Mouse (Mus musculus): ENCODE results near the gene Ppa1. TPM values are rescaled to one million over a fixed set of nuclear protein-coding genes. Genes with fewer than 3 reads are reported as not detected.

Ppa1 gene
- polyA plus RNA-seq, 2 experiments = 119 to 161 TPM

DNA sequence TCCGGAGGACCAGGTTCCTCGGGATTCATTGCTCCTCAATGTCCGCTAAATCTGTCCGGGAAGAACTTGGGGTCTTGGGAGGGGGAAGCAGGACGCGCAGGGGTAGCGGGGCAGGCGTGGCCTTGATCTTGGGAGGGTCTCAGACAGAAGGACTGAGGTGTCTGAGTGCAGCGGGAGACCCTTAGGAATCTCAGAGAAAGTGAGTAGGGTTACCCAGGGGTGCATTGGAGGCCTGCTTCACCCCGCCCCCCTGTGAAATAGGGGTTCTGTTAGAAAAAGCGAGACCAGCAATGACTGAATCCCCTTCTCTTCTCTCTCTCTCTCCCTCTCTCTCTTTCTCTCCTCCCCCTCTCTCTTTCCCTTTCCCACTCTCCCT lies 67.1 kb downstream of the Ppa1 start:
- WGBS = 2% methylated on average over 11 of the region's 11 CpGs
- no peak for TF ChIP-seq POLR2A (IDR thresholded peaks at IDR 0.05; ENCODE audit: borderline replicate concordance, extremely low read depth, insufficient read depth, insufficient read length)
- no peak overlapping the region for H3K27ac ChIP-seq (replicated peaks; ENCODE audit: low read depth, low read length)
- no peaks in the 10 kb centered on the region for H3K36me3 ChIP-seq (ENCODE audit: control insufficient read depth, insufficient read depth, low read length)
- DNase-seq (ENCODE audit: low spot score) (no peak), ATAC-seq (ENCODE audit: low FRiP score, low read depth) (peak; percentile 38; the same call in 1 of the 2 replicates)
- no peaks in the 10 kb centered on the region for H3K9me3 ChIP-seq (ENCODE audit: control insufficient read depth, low read length)
- no peaks in the 10 kb centered on the region for H3K27me3 ChIP-seq (ENCODE audit: control insufficient read depth, insufficient read depth, low read length)
- peaks cover 5% of the 10 kb centered on the region; the same call in 1 of the 2 replicates for H3K4me1 ChIP-seq (ENCODE audit: control insufficient read depth, insufficient read depth, low read length)
- H3K4me3 ChIP-seq (replicated peaks; ENCODE audit: low read length) = peak overlapping the region; percentile 56
- H3K9ac ChIP-seq (ENCODE audit: low read depth, low read length, severe bottlenecking) = peak overlapping the region; percentile 53
- H3K4me2 ChIP-seq (replicated peaks; ENCODE audit: low read depth, low read length, severe bottlenecking) = peak overlapping the region; percentile 84

DNA sequence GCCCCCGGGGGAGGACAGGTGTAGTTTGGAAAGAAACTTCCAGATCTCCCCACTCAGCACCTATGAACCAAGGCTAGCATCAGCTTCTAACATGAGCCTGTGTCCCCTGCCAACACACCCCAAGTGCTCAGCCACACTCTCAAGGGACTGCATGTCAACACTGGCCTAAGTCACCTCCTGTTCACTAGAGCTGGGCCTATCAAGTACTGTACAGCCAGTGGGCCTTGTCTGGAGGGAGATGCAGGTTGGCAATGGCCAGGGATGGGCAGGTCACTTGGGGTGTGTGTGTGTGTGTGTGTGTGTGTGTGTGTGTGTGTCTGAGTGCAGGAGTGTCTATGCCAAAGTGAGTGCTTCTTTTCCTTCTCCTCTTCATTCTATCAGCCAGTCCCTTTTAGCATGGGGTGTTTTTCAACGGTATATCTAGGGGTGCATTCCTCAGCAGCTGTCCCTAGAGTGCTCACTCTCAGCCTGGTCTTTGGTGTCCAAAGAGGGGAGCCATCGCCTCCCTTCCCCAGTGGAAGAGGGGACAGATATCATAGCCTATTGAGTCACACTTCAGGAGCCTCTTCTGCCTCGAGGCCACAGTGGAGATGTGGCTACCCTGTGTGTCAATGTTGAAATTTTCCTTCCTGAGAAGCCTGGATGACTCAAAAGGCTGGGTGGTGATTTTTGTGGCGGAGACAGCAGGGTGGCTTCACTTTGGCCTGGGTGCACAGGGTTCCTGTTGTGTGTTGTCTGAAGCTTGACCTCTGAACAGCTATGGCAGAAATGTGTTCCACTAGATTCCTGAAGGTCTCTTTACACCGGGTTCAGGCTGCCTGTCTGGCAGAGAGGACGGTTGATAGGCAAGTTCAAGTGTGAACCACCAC lies 67.9 kb downstream of the Ppa1 start:
- TF ChIP-seq POLR2A (IDR thresholded peaks at IDR 0.05; ENCODE audit: borderline replicate concordance, extremely low read depth, insufficient read depth, insufficient read length) = no peak
- H3K27me3 ChIP-seq (ENCODE audit: control insufficient read depth, insufficient read depth, low read length) = no peaks in the 10 kb centered on the region
- H3K27ac ChIP-seq (replicated peaks; ENCODE audit: low read depth, low read length) = no peak overlapping the region
- DNase-seq (ENCODE audit: low spot score) (no peak), ATAC-seq (ENCODE audit: low FRiP score, low read depth) (no peak)
- H3K9ac ChIP-seq (ENCODE audit: low read depth, low read length, severe bottlenecking) = no peak overlapping the region
- H3K9me3 ChIP-seq (ENCODE audit: control insufficient read depth, low read length) = no peaks in the 10 kb centered on the region
- 71% methylated on average over 7 of the region's 7 CpGs for WGBS
- peak overlapping the region; percentile 56; the same call in 1 of the 2 replicates for H3K4me3 ChIP-seq (replicated peaks; ENCODE audit: low read length)
- peaks cover 5% of the 10 kb centered on the region; the same call in 1 of the 2 replicates for H3K4me1 ChIP-seq (ENCODE audit: control insufficient read depth, insufficient read depth, low read length)
- H3K36me3 ChIP-seq (ENCODE audit: control insufficient read depth, insufficient read depth, low read length) = no peaks in the 10 kb centered on the region
- H3K4me2 ChIP-seq (replicated peaks; ENCODE audit: low read depth, low read length, severe bottlenecking) = peak overlapping the region; percentile 84

DNA sequence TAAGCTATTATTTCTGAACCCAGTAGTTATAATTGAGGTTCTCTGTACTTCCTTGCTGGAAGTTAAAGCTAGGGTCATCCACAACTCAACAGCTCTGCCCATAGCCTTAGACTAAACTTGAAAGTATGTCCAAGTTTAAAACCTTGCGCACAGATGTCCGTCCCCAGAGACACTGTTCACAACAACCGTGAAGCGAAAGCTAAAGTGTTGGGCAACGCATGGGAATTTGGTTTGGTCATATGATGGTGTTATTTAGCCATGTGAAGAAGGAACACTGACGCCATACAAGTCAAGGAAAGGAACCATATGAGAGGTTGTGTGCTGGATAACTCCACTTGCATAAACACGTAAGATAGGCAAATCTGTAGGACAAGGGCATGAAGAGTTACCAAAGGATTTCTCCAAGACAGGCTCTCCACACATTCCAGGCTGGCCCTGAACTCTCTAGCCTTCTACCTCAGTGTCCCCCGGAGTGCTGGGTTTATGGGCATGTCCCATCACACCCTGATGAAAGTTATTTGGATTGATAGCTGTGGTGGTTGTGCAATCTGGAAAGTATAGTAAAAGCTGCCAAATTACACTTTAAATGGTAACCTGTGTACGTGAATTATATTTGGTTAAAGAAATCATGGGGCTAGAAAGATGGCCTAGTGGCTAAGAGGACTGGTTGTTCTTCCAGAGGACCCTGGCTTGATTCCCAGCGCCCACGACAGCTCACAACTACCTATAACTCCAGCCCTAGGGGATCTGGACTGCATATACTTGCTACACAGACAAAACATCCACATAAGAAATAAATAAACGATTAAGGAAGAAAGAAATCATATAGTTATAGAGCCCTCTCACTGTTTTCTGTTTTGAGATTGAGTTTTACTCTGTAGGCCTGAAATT lies 69.3 kb downstream of the Ppa1 start:
- WGBS = 91% methylated on average over 12 of the region's 12 CpGs
- Histone ChIP-seq H3K27me3 (ENCODE audit: control insufficient read depth, insufficient read depth, low read length) (no peaks in the 10 kb centered on the region), H3K9me3 (ENCODE audit: control insufficient read depth, low read length) (no peaks in the 10 kb centered on the region)

DNA sequence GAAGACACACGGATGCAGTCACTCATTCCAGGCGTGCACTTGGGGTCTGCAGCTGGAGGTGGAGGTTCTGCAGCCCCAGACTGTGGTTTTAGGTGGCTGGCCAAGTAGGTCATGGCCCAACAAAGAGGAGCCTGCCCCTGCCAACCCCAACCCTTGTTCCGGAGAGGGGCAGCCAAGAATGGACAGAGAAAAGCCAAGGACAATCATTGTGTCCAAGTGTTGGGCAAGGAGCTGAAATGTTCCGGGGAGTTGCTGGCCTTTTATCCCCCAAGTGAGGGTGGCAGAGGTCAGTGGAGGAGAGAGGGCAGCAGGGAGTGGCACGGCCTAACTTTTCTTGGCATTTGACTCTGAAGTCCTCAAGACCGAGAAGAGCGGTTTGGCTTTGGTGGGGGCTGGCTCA lies 72.0 kb downstream of the Ppa1 start:
- no peak overlapping the region for H3K4me3 ChIP-seq (replicated peaks; ENCODE audit: low read length)
- H3K27ac ChIP-seq (replicated peaks; ENCODE audit: low read depth, low read length) = no peak overlapping the region
- no peaks in the 10 kb centered on the region for H3K36me3 ChIP-seq (ENCODE audit: control insufficient read depth, insufficient read depth, low read length)
- H3K9ac ChIP-seq (ENCODE audit: low read depth, low read length, severe bottlenecking) = no peak overlapping the region
- H3K4me1 ChIP-seq (ENCODE audit: control insufficient read depth, insufficient read depth, low read length) = peaks cover 5% of the 10 kb centered on the region; the same call in 1 of the 2 replicates
- ATAC-seq (ENCODE audit: low FRiP score, low read depth) (no peak), DNase-seq (ENCODE audit: low spot score) (no peak)
- H3K9me3 ChIP-seq (ENCODE audit: control insufficient read depth, low read length) = no peaks in the 10 kb centered on the region
- no peak overlapping the region for H3K4me2 ChIP-seq (replicated peaks; ENCODE audit: low read depth, low read length, severe bottlenecking)
- TF ChIP-seq POLR2A (IDR thresholded peaks at IDR 0.05; ENCODE audit: borderline replicate concordance, extremely low read depth, insufficient read depth, insufficient read length) = no peak
- 91% methylated on average over 7 of the region's 7 CpGs for WGBS
- H3K27me3 ChIP-seq (ENCODE audit: control insufficient read depth, insufficient read depth, low read length) = no peaks in the 10 kb centered on the region

More for the DNA sequence above, 69.3 kb downstream of the Ppa1 start:
- ATAC-seq (ENCODE audit: low FRiP score, low read depth) (no peak), DNase-seq (ENCODE audit: low spot score) (no peak)
- Histone ChIP-seq H3K36me3 (ENCODE audit: control insufficient read depth, insufficient read depth, low read length) (no peaks in the 10 kb centered on the region), H3K4me1 (ENCODE audit: control insufficient read depth, insufficient read depth, low read length) (peaks cover 5% of the 10 kb centered on the region; the same call in 1 of the 2 replicates), H3K9ac (ENCODE audit: low read depth, low read length, severe bottlenecking) (no peak overlapping the region), H3K4me2 (replicated peaks; ENCODE audit: low read depth, low read length, severe bottlenecking) (no peak overlapping the region), H3K27ac (replicated peaks; ENCODE audit: low read depth, low read length) (no peak overlapping the region), H3K4me3 (replicated peaks; ENCODE audit: low read length) (no peak overlapping the region)
- no peak for TF ChIP-seq POLR2A (IDR thresholded peaks at IDR 0.05; ENCODE audit: borderline replicate concordance, extremely low read depth, insufficient read depth, insufficient read length)

DNA sequence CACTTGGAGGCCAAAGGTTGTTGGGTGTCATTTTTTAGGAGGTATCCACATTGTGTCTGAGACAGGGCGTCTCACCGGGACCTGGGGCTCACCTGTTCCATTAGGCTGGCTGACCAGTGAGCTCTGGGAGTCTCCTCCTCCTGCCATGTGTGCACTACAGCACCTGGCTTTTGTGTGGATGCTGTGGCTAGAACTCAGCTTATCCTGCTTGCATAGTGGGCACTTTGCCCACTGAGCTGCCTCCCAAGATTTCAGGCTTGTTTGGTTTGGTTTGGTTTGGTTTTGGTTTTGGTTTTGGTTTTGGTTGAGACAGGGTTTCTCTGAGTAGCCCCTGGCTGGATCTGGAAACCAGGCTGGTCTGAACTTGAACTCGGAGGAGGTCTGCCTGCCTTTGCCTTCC lies 73.9 kb downstream of the Ppa1 start:
- DNase-seq (ENCODE audit: low spot score) (no peak), ATAC-seq (ENCODE audit: low FRiP score, low read depth) (no peak)
- Histone ChIP-seq H3K4me3 (replicated peaks; ENCODE audit: low read length) (no peak overlapping the region), H3K9ac (ENCODE audit: low read depth, low read length, severe bottlenecking) (no peak overlapping the region), H3K9me3 (ENCODE audit: control insufficient read depth, low read length) (no peaks in the 10 kb centered on the region), H3K4me1 (ENCODE audit: control insufficient read depth, insufficient read depth, low read length) (no peaks in the 10 kb centered on the region), H3K27me3 (ENCODE audit: control insufficient read depth, insufficient read depth, low read length) (no peaks in the 10 kb centered on the region), H3K4me2 (replicated peaks; ENCODE audit: low read depth, low read length, severe bottlenecking) (no peak overlapping the region), H3K36me3 (ENCODE audit: control insufficient read depth, insufficient read depth, low read length) (no peaks in the 10 kb centered on the region), H3K27ac (replicated peaks; ENCODE audit: low read depth, low read length) (no peak overlapping the region)
- no peak for TF ChIP-seq POLR2A (IDR thresholded peaks at IDR 0.05; ENCODE audit: borderline replicate concordance, extremely low read depth, insufficient read depth, insufficient read length)
- WGBS = 74% methylated on average over 3 of the region's 3 CpGs

Measured in limb, embryonic 14.5 days (tissue).